Mouse (Mus musculus) bone marrow macrophage, adult 2 months (primary cell): Measurements from ENCODE around the gene Mapkapk3. TPM values are rescaled to one million over a fixed set of nuclear protein-coding genes. Genes with fewer than 3 reads are reported as not detected.
A peak's percentile ranks its signal among the peaks of the same experiment; 100 is the strongest.
"Not testable (repeated sequence)": the region's sequence is repeated elsewhere in the genome, so short reads cannot be mapped to it uniquely, and the experiment has no call there.

Experiments used
- H3K27ac ChIP-seq: 2 replicates; pipeline ENCODE4 v1.5.1; 2012; ENCODE audit warnings: low read depth, low read length; ENCODE audit not compliant: insufficient read depth
- H3K4me1 ChIP-seq: 2 replicates; pipeline ENCODE4 v1.6.1; 2012; ENCODE audit warnings: low read length; ENCODE audit not compliant: control insufficient read depth, insufficient read depth
- H3K4me3 ChIP-seq: 2 replicates; pipeline ENCODE4 v1.5.1; 2012; ENCODE audit warnings: mild to moderate bottlenecking, low read length, moderate library complexity; ENCODE audit not compliant: insufficient read depth
- CTCF ChIP-seq: IDR thresholded peaks from 2 replicates; pipeline ENCODE4 v1.5.1; 2012; ENCODE audit warnings: low read depth, mild to moderate bottlenecking, low read length, moderate library complexity
- POLR2A ChIP-seq: IDR thresholded peaks from 2 replicates; pipeline ENCODE4 v1.6.1; 2012; ENCODE audit warnings: mild to moderate bottlenecking, low read depth, low read length, borderline replicate concordance
- polyA plus RNA-seq: library from polyadenylated mRNA; stranded (reverse); fragments of >200 nt; gene quantifications from 2 replicates; pipeline ENCODE4 v1.2.4, GENCODE M21; 2012; ENCODE audit not compliant: missing spikeins, insufficient read depth, insufficient read length

Gene Mapkapk3
- polyA plus RNA-seq, 1 experiment = 51.9 TPM

DNA sequence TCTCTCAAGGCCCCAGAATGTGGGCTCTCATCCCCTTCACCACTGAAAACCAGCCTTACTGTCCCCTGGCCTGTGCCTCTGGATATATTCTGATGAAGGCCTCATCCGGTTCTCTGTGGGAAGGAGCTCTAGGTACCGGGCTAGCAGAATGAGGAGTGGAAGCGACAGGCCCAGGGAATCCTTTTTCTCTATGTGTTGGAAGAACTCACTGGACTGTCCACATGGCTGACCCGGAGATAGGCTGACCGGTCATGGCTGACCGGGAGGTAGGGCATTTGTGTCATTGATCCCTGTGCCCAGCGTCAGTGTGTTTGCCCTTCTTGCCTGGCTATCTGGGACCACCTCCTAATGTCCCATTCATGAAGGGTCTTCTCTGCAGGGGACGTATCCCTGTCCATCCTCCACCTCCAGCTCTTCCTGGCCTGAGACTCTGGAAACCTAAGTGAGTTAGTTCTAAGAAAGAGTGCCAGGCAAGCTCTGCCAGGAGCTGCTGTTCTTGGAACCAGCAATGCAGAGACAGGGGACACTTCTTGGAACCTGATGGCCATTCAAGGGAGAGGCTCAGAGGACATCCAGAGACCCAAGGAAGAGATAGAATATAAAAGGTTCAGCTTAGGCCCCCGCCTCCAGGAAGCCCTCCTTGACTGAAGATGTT, 18.8 kb upstream of the Mapkapk3 start:
- H3K4me3 ChIP-seq = no peak overlapping the region
- no peak for TF ChIP-seq CTCF
- H3K4me1 ChIP-seq = peaks cover 44% of the 10 kb centered on the region
- no peak overlapping the region for H3K27ac ChIP-seq

DNA sequence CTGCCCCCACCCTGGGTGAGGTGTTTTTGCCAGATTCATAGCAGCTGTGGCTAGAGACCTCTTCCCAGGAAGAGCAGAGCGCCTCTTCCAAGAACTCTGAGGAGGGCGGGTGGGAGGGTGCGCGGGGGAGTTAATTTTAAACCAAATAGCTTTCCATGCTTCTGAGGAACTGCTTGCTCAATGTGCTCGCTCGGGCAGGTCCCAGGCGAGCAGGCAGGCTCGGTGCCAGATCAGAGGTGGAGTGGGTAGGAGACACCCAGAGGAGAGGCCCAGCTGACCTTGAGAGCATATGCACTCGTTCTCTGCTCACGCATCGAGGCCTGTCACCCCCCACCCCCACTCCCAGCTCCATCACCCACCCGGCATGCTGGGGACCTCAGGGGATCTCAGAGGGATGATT, 18.2 kb upstream of the Mapkapk3 start:
- TF ChIP-seq POLR2A = no peak
- no peak for TF ChIP-seq CTCF
- H3K4me3 ChIP-seq = no peak overlapping the region
- H3K4me1 ChIP-seq = peaks cover 47% of the 10 kb centered on the region
- H3K27ac ChIP-seq = no peak overlapping the region

DNA sequence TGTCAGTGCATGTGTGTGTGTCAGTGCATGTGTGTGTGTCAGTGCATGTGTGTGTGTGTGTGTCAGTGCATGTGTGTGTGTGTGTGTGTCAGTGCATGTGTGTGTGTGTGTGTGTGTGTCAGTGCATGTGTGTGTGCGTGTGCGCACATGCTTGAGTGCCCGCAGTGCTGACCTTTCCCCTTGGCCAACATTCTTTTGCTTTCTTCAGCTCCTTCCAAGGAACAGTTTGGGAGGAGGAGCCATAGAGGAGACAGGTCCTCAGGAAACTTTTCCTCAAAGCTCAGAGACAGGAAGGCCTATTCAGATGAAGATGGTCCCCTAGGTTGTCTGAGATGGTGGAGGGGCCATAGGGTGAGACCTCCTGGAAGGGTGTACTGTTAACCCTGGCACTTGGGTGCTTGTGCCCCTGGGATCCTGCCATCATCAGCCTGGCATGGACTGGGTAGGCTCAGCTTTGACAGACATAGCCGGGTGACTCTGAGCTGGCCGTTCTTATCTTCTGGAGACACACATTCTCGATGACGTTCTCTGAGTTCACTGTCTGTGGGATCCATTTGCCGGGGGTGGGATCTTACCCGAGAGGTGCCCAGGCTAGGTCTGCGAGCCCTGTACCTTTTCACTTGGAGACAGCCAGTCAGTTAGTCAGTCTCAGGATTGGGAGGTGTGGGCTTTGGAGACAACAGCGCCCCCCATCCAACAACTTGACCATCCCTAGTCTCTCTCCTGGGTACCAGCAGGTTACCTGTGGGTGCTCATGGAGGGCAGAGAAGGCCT, 17.6 kb upstream of the Mapkapk3 start:
- Histone ChIP-seq H3K27ac (no peak overlapping the region), H3K4me1 (peaks cover 45% of the 10 kb centered on the region), H3K4me3 (no peak overlapping the region)
- peak; percentile 31; the same call in 1 of the 2 replicates for TF ChIP-seq CTCF
- no peak for TF ChIP-seq POLR2A

DNA sequence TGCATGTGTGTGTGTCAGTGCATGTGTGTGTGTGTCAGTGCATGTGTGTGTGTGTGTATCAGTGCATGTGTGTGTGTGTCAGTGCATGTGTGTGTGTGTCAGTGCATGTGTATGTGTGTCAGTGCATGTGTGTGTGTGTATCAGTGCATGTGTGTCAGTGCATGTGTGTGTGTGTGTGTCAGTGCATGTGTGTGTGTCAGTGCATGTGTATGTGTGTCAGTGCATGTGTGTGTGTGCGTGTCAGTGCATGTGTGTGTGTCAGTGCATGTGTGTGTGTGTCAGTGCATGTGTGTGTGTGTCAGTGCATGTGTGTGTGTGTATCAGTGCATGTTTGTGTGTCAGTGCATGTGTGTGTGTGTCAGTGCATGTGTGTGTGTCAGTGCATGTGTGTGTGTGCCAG, 17.0 kb upstream of the Mapkapk3 start:
- not testable (repeated sequence) for H3K27ac ChIP-seq

DNA sequence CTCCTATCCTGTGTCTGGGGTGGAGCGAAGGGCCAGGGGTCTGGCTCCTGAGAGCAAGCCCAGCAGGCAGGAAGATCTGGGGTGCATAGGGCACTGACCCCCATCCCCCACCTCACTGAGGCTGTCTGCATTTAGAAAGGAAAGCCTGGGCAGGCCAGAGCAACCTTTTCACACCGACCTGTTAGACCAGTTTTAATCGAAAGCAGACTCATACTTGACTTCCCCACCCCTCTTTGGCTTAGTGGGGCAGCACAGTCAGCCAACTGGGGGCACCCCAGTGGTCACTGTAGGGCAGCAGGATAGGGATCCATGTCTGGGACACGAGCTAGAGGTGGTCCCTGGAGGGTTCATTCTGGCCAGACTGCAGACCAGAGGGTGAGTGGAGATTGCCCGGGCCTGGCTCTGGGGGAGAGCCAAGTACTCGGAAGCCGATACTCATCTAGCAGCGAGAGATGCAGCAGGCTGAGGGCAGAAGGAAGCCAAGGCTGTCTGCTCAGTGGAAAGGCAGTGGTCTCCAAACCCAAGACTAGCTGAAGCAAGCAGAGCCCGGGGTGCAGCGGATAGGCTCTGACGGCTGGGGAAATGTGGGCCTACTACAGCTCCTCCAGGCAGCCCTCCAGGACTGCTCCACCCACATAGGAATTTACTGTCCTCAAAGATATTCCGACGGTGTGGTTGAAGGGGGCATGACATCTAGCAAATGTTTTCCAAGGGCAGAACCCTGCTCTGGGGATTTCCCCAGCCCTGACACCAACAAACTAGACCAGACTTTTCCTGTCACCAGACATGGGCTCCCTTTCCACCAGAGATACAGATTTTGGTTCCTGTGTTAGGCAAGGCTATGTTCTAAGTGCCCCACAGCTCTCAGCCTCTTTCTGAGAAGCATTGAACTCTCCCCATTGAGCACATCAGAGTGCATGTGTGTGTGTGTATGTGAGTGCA, 16.2 kb upstream of the Mapkapk3 start:
- Histone ChIP-seq H3K4me1 (peaks cover 32% of the 10 kb centered on the region), H3K27ac (no peak overlapping the region)

More for the DNA sequence above, 17.0 kb upstream of the Mapkapk3 start:
- H3K4me1 ChIP-seq = peaks cover 39% of the 10 kb centered on the region
- H3K4me3 ChIP-seq = not testable (repeated sequence)

DNA sequence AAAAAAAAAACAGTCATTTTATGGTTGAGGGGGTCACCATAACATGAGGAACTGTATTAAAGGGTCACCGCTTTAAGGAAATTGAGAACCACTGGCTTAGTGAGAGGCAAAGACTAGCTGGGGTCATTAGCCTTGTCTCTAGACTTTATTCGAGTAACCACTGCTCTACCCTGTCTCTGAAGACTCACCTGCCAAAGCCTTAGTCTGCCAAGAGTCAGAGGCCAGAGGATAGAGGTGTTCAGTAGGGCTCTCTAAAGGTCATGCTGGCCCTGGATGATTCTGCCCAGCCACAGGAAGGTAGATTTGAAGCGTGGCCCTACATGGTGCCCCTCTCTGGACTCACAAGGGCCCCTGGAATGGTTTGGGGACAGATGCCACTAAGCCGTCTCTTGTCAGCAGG, 15.3 kb upstream of the Mapkapk3 start:
- no peak overlapping the region for H3K4me3 ChIP-seq
- TF ChIP-seq POLR2A = no peak
- TF ChIP-seq CTCF = no peak
- peaks cover 32% of the 10 kb centered on the region for H3K4me1 ChIP-seq
- H3K27ac ChIP-seq = no peak overlapping the region

More for the DNA sequence above, 16.2 kb upstream of the Mapkapk3 start:
- TF ChIP-seq POLR2A = no peak
- no peak overlapping the region for H3K4me3 ChIP-seq

DNA sequence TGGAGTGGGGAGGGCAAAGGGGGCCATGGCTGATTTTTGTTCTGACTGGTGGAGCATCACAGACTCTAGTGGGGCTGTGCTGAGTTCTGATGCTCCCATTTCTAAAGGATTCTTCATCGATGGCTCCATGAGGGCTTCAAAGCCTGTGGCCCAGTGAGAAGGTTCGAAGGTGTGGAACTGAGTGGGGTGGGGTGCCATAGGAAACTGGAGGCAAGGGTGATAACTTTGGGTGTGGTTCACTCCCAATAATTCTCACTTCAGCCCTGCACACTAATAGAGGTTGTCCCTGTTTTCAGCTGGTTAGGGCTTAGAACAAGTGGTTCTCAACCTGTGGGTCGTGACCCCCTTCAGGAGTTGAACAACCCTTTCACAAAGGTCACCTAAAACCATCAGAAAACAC, 14.7 kb upstream of the Mapkapk3 start:
- TF ChIP-seq POLR2A = no peak
- TF ChIP-seq CTCF = no peak
- H3K4me1 ChIP-seq = peaks cover 32% of the 10 kb centered on the region
- H3K27ac ChIP-seq = no peak overlapping the region
- no peak overlapping the region for H3K4me3 ChIP-seq

DNA sequence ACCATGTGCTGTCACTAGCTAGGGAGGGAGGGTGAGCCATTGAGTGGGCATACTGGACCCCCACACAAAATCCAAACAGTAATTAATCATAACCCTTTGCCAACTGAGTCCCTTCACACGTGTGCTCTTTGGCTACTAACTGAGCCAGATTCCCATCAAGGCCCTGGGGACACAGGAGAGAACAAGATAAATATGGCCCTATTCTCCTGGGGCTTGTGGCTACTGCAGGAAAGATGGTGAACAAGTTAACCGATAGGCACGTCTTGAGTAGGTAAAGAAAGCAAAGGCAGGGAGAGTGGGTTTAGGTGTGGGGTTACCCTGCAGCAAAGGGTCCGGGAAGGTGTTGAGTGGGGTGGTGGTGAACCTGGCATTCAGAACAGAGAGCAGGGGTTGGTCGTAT, 14.2 kb upstream of the Mapkapk3 start:
- H3K27ac ChIP-seq = no peak overlapping the region
- TF ChIP-seq POLR2A (no peak), CTCF (no peak)
- H3K4me3 ChIP-seq = no peak overlapping the region
- peaks cover 32% of the 10 kb centered on the region for H3K4me1 ChIP-seq

DNA sequence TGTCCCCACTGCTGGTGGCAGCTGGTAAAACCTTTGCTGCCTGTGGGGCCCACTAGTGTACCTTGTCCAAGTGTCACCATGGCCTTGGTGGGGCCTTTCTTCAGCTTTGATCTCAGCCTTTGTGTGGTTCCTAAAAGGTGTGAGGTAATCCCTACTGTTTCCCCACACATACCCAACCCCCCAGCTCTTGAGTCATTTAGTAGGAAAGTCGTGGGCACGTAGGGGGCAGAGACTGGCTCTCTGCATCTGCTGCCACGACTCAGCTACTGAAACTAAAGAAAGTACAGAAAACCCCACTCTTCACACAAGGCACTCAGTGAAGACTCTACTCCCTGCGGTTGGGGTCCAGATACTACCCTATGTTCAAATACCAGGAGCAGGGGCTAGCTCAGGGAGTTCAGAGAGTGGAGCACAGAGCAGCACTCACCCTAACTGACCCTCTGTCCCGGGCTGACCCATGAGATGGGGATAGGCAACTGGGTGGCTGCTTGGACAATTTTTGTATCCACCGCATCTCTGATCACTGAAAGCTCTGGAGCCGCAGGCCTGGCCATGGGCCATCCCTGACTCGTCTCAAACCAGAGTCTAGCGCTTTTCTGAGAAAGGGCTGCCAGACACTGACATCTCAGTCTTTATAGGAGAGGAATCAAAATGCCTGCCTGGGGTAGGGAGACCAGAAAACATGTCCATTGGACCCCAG, 13.6 kb upstream of the Mapkapk3 start:
- H3K27ac ChIP-seq = no peak overlapping the region
- H3K4me1 ChIP-seq = peaks cover 32% of the 10 kb centered on the region

More for the DNA sequence above, 13.6 kb upstream of the Mapkapk3 start:
- H3K4me3 ChIP-seq = no peak overlapping the region
- no peak for TF ChIP-seq CTCF
- TF ChIP-seq POLR2A = no peak
